Mouse (Mus musculus): Measurements from ENCODE around the gene Dnah10. TPM values are rescaled to one million over a fixed set of nuclear protein-coding genes. Genes with fewer than 3 reads are reported as not detected.
A peak's percentile ranks its signal among the peaks of the same experiment; 100 is the strongest.
"Not testable (repeated sequence)": the region's sequence is repeated elsewhere in the genome, so short reads cannot be mapped to it uniquely, and the experiment has no call there.

The Dnah10 gene
- polyA plus RNA-seq, 1 experiment: 0.48 TPM

DNA sequence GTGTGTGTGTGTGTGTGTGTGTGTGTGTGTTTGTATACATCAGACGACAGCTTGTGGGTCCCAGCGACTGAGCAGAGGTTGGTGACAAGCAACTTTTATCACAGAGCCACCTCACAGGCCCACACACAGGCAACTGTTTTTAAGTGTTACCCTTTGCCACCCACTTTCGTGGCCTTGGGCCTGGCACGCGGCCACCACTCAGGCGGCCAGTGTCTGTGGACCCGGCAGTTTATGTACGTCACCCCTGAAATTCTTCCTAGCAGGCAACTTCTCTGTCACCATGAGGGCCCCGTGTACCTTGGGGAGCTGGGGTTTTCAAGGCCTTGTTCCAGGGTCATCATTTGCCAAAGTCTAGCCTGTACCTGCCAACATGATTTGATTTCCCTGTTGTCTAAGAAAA, 26.8 kb downstream of the Dnah10 start:
- TF ChIP-seq CTCF (IDR thresholded peaks at IDR 0.05; ENCODE audit: borderline replicate concordance, extremely low read depth, insufficient read depth, insufficient read length) (no peak), POLR2A (IDR thresholded peaks at IDR 0.05; ENCODE audit: borderline replicate concordance, extremely low read depth, insufficient read depth, insufficient read length, poor library complexity, severe bottlenecking) (no peak)
- DNase-seq (ENCODE audit: low read depth): peak; percentile 1

DNA sequence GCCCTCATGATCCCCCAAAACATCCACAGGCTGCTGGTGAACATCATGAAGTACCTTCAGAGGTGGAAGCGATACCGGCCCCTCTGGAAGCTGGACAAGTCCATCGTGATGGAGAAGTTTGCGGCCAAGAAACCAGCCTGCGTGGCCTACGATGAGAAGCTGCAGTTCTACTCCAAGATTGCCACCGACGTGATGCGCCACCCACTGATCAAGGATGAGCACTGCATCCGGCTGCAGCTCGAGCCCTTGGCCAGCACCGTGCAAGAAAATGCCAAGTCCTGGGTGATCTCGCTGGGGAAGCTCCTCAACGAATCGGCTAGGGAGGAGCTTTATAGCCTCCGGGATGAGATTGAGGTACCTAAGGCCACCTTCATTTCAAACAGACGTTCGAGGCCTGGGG, 36.1 kb downstream of the Dnah10 start:
- TF ChIP-seq POLR2A (IDR thresholded peaks at IDR 0.05; ENCODE audit: borderline replicate concordance, extremely low read depth, insufficient read depth, insufficient read length, poor library complexity, severe bottlenecking) (no peak), CTCF (IDR thresholded peaks at IDR 0.05; ENCODE audit: borderline replicate concordance, extremely low read depth, insufficient read depth, insufficient read length) (no peak)
- no peak for DNase-seq (ENCODE audit: low read depth)

DNA sequence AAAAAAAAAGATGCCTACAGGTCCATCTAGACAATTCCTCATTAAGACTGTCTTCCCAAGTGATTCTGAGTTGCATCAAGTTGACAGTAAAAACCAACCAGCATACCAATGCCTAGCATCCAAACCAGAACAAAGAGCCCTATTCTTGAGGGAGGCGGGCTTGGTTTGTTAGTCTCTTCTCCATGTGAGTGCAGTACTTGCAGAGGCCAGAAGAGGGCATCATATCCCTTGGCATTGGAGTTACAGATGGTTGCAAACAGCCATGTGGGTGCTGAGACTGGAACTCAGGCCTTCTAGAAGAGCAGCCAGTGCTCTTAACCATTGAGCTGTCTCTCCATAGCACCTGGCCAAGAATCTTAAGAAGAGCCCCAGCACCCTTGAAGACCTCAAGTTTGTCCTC, 36.9 kb downstream of the Dnah10 start:
- no peak for DNase-seq (ENCODE audit: low read depth)
- TF ChIP-seq POLR2A (IDR thresholded peaks at IDR 0.05; ENCODE audit: borderline replicate concordance, extremely low read depth, insufficient read depth, insufficient read length, poor library complexity, severe bottlenecking) (no peak), CTCF (IDR thresholded peaks at IDR 0.05; ENCODE audit: borderline replicate concordance, extremely low read depth, insufficient read depth, insufficient read length) (0 out of 2 replicates have a peak, but pooled peaks have one; percentile 3)

DNA sequence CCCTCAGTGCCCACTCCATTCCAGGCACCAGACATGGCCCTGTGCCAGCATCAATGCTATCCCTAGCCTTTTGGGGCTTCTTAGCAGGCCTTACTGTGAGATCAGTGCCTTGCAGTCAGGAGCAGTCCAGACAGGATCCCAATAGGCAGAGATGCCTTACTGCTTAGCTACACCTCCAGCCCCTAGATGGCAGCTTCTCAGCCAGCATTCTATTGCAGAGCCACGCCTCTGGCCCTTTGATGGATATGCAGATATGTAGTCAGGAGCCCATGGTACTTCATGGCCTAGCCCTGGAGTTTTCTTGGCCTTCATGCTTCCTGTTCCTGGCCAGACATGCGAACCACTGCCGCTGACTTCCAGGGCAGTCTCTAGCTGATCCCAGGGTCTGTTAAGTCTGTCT, 49.7 kb downstream of the Dnah10 start:
- no peak for TF ChIP-seq POLR2A (IDR thresholded peaks at IDR 0.05; ENCODE audit: borderline replicate concordance, extremely low read depth, insufficient read depth, insufficient read length, poor library complexity, severe bottlenecking)
- no peak for TF ChIP-seq CTCF (IDR thresholded peaks at IDR 0.05; ENCODE audit: borderline replicate concordance, extremely low read depth, insufficient read depth, insufficient read length)
- DNase-seq (ENCODE audit: low read depth): no peak

DNA sequence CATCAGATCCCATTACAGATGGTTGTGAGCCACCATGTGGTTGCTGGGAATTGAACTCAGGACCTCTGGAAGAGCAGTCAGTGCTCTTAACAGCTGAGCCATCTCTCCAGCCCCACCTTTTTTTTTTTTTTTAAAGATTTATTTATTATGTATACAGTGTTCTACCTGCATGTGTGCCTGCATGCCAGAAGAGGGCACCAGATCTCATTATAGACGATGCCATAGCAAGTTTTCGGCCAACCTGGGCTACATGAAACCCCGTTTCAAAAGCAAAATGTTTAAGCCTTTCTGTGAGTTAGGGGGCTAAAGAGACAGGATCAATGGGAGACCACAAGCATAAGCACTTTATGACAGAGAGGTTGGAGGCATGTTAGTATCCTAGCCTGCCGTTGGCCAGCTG, 51.4 kb downstream of the Dnah10 start:
- DNase-seq (ENCODE audit: low read depth): not testable (repeated sequence)

DNA sequence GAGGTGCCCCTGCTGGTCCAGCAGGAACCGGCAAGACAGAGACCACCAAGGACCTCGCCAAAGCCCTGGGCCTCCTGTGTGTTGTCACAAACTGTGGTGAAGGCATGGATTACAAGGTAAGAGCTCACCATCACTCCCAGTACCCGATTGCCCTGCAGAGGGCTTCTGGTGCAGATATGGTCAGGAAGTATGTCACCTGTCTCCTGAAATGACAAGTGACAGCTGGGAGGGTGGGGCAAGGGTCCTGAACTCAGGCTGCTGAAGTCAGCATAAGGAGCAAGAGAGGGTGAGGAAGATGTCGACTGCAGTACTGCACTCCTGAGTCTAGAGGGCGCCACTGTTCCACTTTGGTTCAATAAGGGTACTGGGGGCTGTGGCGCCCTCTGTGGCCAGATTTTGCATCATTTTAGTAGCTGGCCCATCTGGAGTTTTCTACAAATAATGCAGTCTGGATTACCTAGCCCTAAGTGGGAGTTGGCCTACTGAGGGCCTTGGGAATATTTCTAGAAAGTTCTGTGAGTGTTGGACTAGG, 52.4 kb downstream of the Dnah10 start:
- peak; percentile 19 for DNase-seq (ENCODE audit: low read depth)
- TF ChIP-seq POLR2A (IDR thresholded peaks at IDR 0.05; ENCODE audit: borderline replicate concordance, extremely low read depth, insufficient read depth, insufficient read length, poor library complexity, severe bottlenecking): no peak
- peak; percentile 51; the same call in 1 of the 2 replicates for TF ChIP-seq CTCF (IDR thresholded peaks at IDR 0.05; ENCODE audit: borderline replicate concordance, extremely low read depth, insufficient read depth, insufficient read length)

DNA sequence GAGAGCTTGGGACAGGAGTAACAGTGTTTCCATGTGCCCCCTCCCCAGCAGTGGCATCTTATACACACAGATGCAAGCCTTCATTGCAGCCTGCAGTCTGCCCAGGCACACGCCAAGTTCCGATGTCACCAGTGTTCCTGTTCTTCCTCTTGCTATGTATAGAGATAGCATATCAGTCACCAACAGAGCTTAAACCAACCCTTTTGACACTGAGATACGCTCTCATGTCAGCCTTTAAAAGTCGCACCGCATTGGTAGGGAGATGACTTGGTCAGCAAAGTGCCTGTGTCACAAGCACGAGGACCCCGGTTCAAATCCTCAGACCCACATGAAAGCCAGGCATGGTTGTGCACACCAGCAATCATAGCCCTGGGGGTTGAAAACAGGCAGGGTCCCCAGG, 55.0 kb downstream of the Dnah10 start:
- no peak for DNase-seq (ENCODE audit: low read depth)
- no peak for TF ChIP-seq CTCF (IDR thresholded peaks at IDR 0.05; ENCODE audit: borderline replicate concordance, extremely low read depth, insufficient read depth, insufficient read length)
- TF ChIP-seq POLR2A (IDR thresholded peaks at IDR 0.05; ENCODE audit: borderline replicate concordance, extremely low read depth, insufficient read depth, insufficient read length, poor library complexity, severe bottlenecking): no peak

DNA sequence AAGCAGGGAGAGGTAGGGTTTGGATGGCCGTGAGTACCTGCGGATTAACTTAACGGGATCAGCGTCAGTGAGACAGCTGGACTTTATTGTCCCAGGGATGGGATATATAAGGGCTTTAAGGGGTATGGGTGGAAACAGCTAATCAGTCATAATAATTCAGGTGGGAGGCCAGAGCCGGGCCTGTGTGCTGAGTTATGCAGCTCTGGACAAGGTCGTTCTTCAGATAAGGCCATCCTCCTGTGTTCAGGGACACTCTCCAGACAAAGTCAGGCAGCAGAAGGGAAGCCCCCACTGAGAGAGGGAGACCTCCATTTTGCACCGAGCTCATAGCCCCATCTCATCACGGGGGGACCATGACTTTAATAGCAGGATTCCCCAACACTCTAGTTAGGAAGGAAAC, 56.8 kb downstream of the Dnah10 start:
- no peak for TF ChIP-seq CTCF (IDR thresholded peaks at IDR 0.05; ENCODE audit: borderline replicate concordance, extremely low read depth, insufficient read depth, insufficient read length)
- no peak for TF ChIP-seq POLR2A (IDR thresholded peaks at IDR 0.05; ENCODE audit: borderline replicate concordance, extremely low read depth, insufficient read depth, insufficient read length, poor library complexity, severe bottlenecking)
- DNase-seq (ENCODE audit: low read depth): no peak

DNA sequence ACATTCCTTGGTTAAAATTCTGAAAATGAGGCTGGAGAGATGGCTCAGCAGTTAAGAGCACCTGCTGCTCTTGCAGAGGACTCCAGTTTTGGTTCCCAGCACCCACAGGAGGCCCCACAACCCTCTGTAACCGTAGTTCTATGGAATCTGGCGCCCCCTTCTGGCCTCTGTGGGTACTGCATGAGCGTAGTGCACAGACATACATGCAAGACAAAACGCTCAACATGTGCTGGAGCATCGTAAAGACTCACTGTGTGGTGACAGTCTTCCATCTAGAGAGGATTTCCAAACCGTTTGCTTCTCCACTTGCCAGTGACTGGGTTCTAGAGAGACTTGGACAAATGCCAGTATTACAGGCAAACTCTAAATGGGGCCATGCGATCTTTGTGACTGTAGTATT, 60.8 kb downstream of the Dnah10 start:
- DNase-seq (ENCODE audit: low read depth): no peak
- TF ChIP-seq POLR2A (IDR thresholded peaks at IDR 0.05; ENCODE audit: borderline replicate concordance, extremely low read depth, insufficient read depth, insufficient read length, poor library complexity, severe bottlenecking) (no peak), CTCF (IDR thresholded peaks at IDR 0.05; ENCODE audit: borderline replicate concordance, extremely low read depth, insufficient read depth, insufficient read length) (peak; percentile 46; the same call in 1 of the 2 replicates)

DNA sequence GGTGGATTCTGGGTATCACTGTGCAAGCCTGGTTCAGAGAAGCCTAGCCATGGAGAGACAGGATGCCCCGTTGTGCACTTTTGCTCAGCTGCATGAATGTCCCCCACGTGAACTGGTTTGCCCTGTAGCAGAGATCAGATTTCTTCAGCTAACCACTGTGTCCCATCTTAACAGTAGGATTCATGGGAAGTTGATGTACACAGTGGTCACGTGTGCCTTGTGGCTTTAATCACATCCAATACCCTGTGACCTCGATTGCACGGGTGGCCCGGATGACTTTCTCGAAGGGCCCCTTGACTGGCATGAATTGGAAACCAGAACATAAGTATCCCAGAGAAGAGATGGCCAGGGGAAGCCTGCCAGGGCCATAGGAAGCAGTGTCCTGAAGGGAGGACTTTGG, 67.2 kb downstream of the Dnah10 start:
- TF ChIP-seq CTCF (IDR thresholded peaks at IDR 0.05; ENCODE audit: borderline replicate concordance, extremely low read depth, insufficient read depth, insufficient read length) (no peak), POLR2A (IDR thresholded peaks at IDR 0.05; ENCODE audit: borderline replicate concordance, extremely low read depth, insufficient read depth, insufficient read length, poor library complexity, severe bottlenecking) (no peak)
- DNase-seq (ENCODE audit: low read depth): no peak

DNA sequence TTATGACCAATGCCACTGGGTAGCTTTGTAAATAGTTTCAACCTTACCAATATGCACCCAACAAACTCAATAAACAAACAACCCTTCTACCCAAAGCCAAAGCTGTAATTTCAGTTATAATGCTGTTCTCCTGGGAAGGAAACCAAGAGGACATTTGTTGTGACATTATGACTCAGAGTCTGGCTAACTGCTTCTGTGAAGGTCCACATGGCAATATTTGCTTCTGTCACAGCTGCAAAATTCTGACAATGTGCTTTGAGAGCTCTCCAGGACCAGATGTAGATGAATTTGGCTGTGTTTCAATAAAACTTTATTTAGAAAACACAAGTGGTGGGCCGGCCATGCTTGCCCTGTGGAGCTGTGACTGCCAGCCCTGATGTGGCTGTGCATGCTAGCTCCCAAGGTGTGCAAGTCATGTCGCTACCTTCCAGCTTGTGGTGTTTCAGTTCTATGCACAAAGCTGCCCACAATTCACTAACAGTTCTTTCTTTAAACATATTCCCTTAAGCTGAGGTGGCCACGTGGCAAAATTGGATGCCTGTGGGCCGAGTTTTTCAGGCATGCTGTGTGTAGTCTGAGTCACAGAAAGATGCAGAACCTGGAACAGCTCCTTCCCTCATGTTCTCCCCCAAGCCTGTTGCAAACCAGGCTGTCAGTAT, 85.0 kb downstream of the Dnah10 start:
- no peak for DNase-seq (ENCODE audit: low read depth)
- TF ChIP-seq POLR2A (IDR thresholded peaks at IDR 0.05; ENCODE audit: borderline replicate concordance, extremely low read depth, insufficient read depth, insufficient read length, poor library complexity, severe bottlenecking) (no peak), CTCF (IDR thresholded peaks at IDR 0.05; ENCODE audit: borderline replicate concordance, extremely low read depth, insufficient read depth, insufficient read length) (no peak)

DNA sequence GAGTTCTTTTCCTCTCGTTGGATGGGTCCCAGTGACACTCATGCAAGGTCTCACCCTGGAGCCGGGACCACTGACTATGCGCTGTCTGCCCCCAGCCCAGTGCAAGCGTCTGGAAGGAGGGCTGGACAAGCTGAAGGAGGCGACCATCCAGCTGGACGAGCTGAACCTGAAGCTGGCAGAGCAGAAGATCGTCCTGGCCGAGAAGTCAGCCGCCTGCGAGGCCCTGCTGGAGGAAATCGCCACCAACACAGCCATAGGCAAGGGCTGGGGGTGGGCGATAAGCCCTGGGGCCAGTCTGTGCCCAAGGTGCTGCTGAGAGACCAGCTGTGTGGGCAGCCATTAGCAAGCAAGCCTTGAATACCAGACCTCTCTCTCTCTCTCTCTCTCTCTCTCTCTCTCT, 87.6 kb downstream of the Dnah10 start:
- TF ChIP-seq POLR2A (IDR thresholded peaks at IDR 0.05; ENCODE audit: borderline replicate concordance, extremely low read depth, insufficient read depth, insufficient read length, poor library complexity, severe bottlenecking) (no peak), CTCF (IDR thresholded peaks at IDR 0.05; ENCODE audit: borderline replicate concordance, extremely low read depth, insufficient read depth, insufficient read length) (no peak)
- DNase-seq (ENCODE audit: low read depth): no peak
